Mouse (Mus musculus): ENCODE results near the gene Snx1. TPM values are rescaled to one million over a fixed set of nuclear protein-coding genes. Genes with fewer than 3 reads are reported as not detected.
A peak's percentile ranks its signal among the peaks of the same experiment; 100 is the strongest.

The Snx1 gene
- total and polyA plus RNA-seq, 3 experiments: 83.9 to 189 (median 113) TPM

- TF ChIP-seq ZC3H11A (IDR thresholded peaks at IDR 0.05; ENCODE audit: low read depth, low read length) (no peak), RCOR1 (IDR thresholded peaks at IDR 0.05; ENCODE audit: low read depth, low read length) (0 out of 2 replicates have a peak, but pooled peaks have one; percentile 25), EP300 (IDR thresholded peaks at IDR 0.05; ENCODE audit: low read depth in 1 of 2, low read length in 2 of 2) (peak in 1 of 2 experiments; percentile 50; a peak in 1 of 4 replicates), MYC (IDR thresholded peaks at IDR 0.05; ENCODE audit: low read depth, low read length) (no peak), GATA1 (IDR thresholded peaks at IDR 0.05; ENCODE audit: low read depth, low read length) (peak; percentile 57), ELF1 (IDR thresholded peaks at IDR 0.05; ENCODE audit: low read depth, low read length) (no peak), MAZ (IDR thresholded peaks at IDR 0.05; ENCODE audit: low read depth, low read length) (no peak), UBTF (IDR thresholded peaks at IDR 0.05; ENCODE audit: borderline replicate concordance, insufficient read depth, low read depth, low read length) (no peak), MEF2A (IDR thresholded peaks at IDR 0.05; ENCODE audit: extremely low read depth, insufficient replicate concordance, low read depth, low read length, poor library complexity, severe bottlenecking) (no peak), MAFK (IDR thresholded peaks at IDR 0.05; ENCODE audit: borderline replicate concordance, low read depth, low read length) (no peak), ZMIZ1 (IDR thresholded peaks at IDR 0.05; ENCODE audit: low read depth, low read length) (no peak), MXI1 (IDR thresholded peaks at IDR 0.05; ENCODE audit: low read depth, low read length) (peak; percentile 48; the same call in 1 of the 2 replicates), CTCF (IDR thresholded peaks at IDR 0.05 in 2 of 3, conservative IDR thresholded peaks at IDR 0.05 in 1 of 3; ENCODE audit: control insufficient read depth in 1 of 3, insufficient read depth in 1 of 3, low read depth in 2 of 3, low read length in 3 of 3, poor library complexity in 1 of 3, severe bottlenecking in 1 of 3) (no peak), POLR2A (IDR thresholded peaks at IDR 0.05; ENCODE audit: control insufficient read depth in 1 of 2, insufficient read depth in 1 of 2, low read depth in 1 of 2, low read length in 2 of 2, poor library complexity in 1 of 2) (no peak), CHD2 (IDR thresholded peaks at IDR 0.05; ENCODE audit: low read length) (no peak), CHD1 (IDR thresholded peaks at IDR 0.05; ENCODE audit: low read depth, low read length) (no peak), BHLHE40 (IDR thresholded peaks at IDR 0.05; ENCODE audit: borderline replicate concordance, low read depth, low read length) (no peak; the same call in 1 of the 2 replicates), TCF12 (IDR thresholded peaks at IDR 0.05; ENCODE audit: low read depth, low read length) (no peak)
- Histone ChIP-seq H3K4me3 (ENCODE audit: control insufficient read depth in 1 of 2, insufficient read depth in 1 of 2, low read depth in 2 of 2, low read length in 2 of 2) (no peak overlapping the region), H3K27me3 (ENCODE audit: control insufficient read depth in 1 of 2, insufficient read depth in 2 of 2, low read length in 2 of 2) (no peaks in the 10 kb centered on the region), H3K79me2 (ENCODE audit: control insufficient read depth, insufficient read depth, low read length, poor library complexity) (peaks cover 35% of the 10 kb centered on the region), H3K27ac (ENCODE audit: control insufficient read depth, low read depth, low read length) (peak overlapping the region; percentile 63; the same call in 1 of the 2 replicates), H3K4me1 (ENCODE audit: control insufficient read depth in 1 of 2, insufficient read depth in 2 of 2, low read length in 2 of 2) (peaks cover 17 to 32% of the 10 kb centered on the region in 2 experiments), H3K36me3 (ENCODE audit: control insufficient read depth in 1 of 2, insufficient read depth in 2 of 2, low read length in 2 of 2) (peaks cover 0 to 45% of the 10 kb centered on the region in 2 experiments; a peak in 3 of 4 replicates), H3K9ac (ENCODE audit: control insufficient read depth, low read depth, low read length, poor library complexity, severe bottlenecking) (no peak overlapping the region; the same call in 1 of the 2 replicates), H3K9me3 (replicated peaks; ENCODE audit: insufficient read depth, low read length) (no peaks in the 10 kb centered on the region)
- peak; percentile 40 for DNase-seq (ENCODE audit: low read depth, low spot score)
These were observed 5.4 kb downstream of the Snx1 start for GRCm38 (mm10) chr9:66120945-66121344.

GRCm38 (mm10) chr9:66120106-66120505, 6.3 kb downstream of the Snx1 start:
- Histone ChIP-seq H3K9ac (ENCODE audit: control insufficient read depth, low read depth, low read length, poor library complexity, severe bottlenecking) (no peak overlapping the region), H3K27ac (ENCODE audit: control insufficient read depth, low read depth, low read length) (peak overlapping the region; percentile 86), H3K4me3 (ENCODE audit: control insufficient read depth in 1 of 2, insufficient read depth in 1 of 2, low read depth in 2 of 2, low read length in 2 of 2) (no peak overlapping the region), H3K27me3 (ENCODE audit: control insufficient read depth in 1 of 2, insufficient read depth in 2 of 2, low read length in 2 of 2) (no peaks in the 10 kb centered on the region), H3K79me2 (ENCODE audit: control insufficient read depth, insufficient read depth, low read length, poor library complexity) (peaks cover 35% of the 10 kb centered on the region), H3K36me3 (ENCODE audit: control insufficient read depth in 1 of 2, insufficient read depth in 2 of 2, low read length in 2 of 2) (peaks cover 0 to 47% of the 10 kb centered on the region in 2 experiments; a peak in 3 of 4 replicates), H3K4me1 (ENCODE audit: control insufficient read depth in 1 of 2, insufficient read depth in 2 of 2, low read length in 2 of 2) (peaks cover 17 to 32% of the 10 kb centered on the region in 2 experiments), H3K9me3 (replicated peaks; ENCODE audit: insufficient read depth, low read length) (no peaks in the 10 kb centered on the region)
- DNase-seq (ENCODE audit: low read depth, low spot score): peak; percentile 78
- no peak for TF ChIP-seq HCFC1 (IDR thresholded peaks at IDR 0.05; ENCODE audit: low read depth, low read length)
- TF ChIP-seq TBP (IDR thresholded peaks at IDR 0.05; ENCODE audit: low read depth, low read length): 0 out of 2 replicates have a peak, but pooled peaks have one; percentile 20
- peak; percentile 29; the same call in 1 of the 2 replicates for TF ChIP-seq TCF12 (IDR thresholded peaks at IDR 0.05; ENCODE audit: low read depth, low read length)
- TF ChIP-seq MYC (IDR thresholded peaks at IDR 0.05; ENCODE audit: low read depth, low read length): no peak; the same call in 1 of the 2 replicates
- no peak for TF ChIP-seq MAZ (IDR thresholded peaks at IDR 0.05; ENCODE audit: low read depth, low read length)
- TF ChIP-seq POLR2AphosphoS5 (IDR thresholded peaks at IDR 0.05; ENCODE audit: borderline replicate concordance, low read depth, low read length): no peak
- peak; percentile 27; the same call in 1 of the 2 replicates for TF ChIP-seq USF1 (IDR thresholded peaks at IDR 0.05; ENCODE audit: low read depth, low read length)
- TF ChIP-seq CHD2 (IDR thresholded peaks at IDR 0.05; ENCODE audit: low read length): no peak
- TF ChIP-seq ELF1 (IDR thresholded peaks at IDR 0.05; ENCODE audit: low read depth, low read length): no peak
- TF ChIP-seq ZKSCAN1 (IDR thresholded peaks at IDR 0.05; ENCODE audit: low read depth, low read length): no peak
- peak; percentile 86 for TF ChIP-seq MYB (IDR thresholded peaks at IDR 0.05; ENCODE audit: low read depth, low read length)
- no peak for TF ChIP-seq E2F4 (IDR thresholded peaks at IDR 0.05; ENCODE audit: borderline replicate concordance, low read depth, low read length)
- no peak for TF ChIP-seq RAD21 (IDR thresholded peaks at IDR 0.05; ENCODE audit: low read depth, low read length)
- TF ChIP-seq UBTF (IDR thresholded peaks at IDR 0.05; ENCODE audit: borderline replicate concordance, insufficient read depth, low read depth, low read length): no peak
- no peak for TF ChIP-seq ZNF384 (IDR thresholded peaks at IDR 0.05; ENCODE audit: low read depth, low read length)
- TF ChIP-seq SMC3 (IDR thresholded peaks at IDR 0.05; ENCODE audit: low read depth, low read length): no peak
- TF ChIP-seq POLR2AphosphoS2 (IDR thresholded peaks at IDR 0.05; ENCODE audit: low read length): no peak
- TF ChIP-seq CHD1 (IDR thresholded peaks at IDR 0.05; ENCODE audit: low read depth, low read length): no peak
- no peak for TF ChIP-seq MAX (IDR thresholded peaks at IDR 0.05; ENCODE audit: low read length)
- no peak for TF ChIP-seq POLR2A (IDR thresholded peaks at IDR 0.05; ENCODE audit: control insufficient read depth in 1 of 2, insufficient read depth in 1 of 2, low read depth in 1 of 2, low read length in 2 of 2, poor library complexity in 1 of 2)
